Mouse (Mus musculus) small intestine, adult 2 months (tissue): ENCODE measurements around the gene Cenpc1.

Experiments used
- CTCF ChIP-seq: fragments of 200-500 bp; IDR thresholded peaks from 2 replicates; pipeline ENCODE4 v1.5.1; 2012; ENCODE audit warnings: low read depth, mild to moderate bottlenecking, control low read depth, inconsistent platforms, low read length, moderate library complexity, mixed read lengths; ENCODE audit not compliant: insufficient replicate concordance, insufficient read length; ENCODE audit errors: extremely low read depth
- POLR2A ChIP-seq: fragments of 200-500 bp; IDR thresholded peaks from 2 replicates; pipeline ENCODE4 v1.6.1; 2012; ENCODE audit warnings: low read depth, mild to moderate bottlenecking, control low read depth, inconsistent platforms, low read length, moderate library complexity

DNA sequence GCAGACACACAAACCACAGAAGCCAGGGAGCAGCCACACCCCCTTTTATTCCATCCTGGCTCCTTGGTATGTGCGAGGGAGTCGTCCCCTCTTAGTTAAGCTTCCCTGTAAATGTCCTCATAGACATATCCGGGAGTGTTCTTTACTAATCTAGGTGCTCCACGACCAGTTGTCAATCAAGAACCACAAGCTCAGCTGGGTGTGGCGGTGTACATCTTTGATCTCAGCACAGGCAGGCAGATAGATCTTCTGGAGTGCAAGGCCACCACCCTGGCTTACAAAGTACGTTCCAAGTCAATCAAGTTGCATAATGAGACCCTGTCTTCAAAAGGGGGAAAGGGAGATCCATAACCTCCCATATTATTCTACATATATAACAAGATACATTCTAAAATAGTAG, 3.7 kb upstream of the Cenpc1 start:
- TF ChIP-seq CTCF (no peak), POLR2A (no peak)
